ENCODE assay signal across 8 mouse cellular contexts in the genomic region with DNA sequence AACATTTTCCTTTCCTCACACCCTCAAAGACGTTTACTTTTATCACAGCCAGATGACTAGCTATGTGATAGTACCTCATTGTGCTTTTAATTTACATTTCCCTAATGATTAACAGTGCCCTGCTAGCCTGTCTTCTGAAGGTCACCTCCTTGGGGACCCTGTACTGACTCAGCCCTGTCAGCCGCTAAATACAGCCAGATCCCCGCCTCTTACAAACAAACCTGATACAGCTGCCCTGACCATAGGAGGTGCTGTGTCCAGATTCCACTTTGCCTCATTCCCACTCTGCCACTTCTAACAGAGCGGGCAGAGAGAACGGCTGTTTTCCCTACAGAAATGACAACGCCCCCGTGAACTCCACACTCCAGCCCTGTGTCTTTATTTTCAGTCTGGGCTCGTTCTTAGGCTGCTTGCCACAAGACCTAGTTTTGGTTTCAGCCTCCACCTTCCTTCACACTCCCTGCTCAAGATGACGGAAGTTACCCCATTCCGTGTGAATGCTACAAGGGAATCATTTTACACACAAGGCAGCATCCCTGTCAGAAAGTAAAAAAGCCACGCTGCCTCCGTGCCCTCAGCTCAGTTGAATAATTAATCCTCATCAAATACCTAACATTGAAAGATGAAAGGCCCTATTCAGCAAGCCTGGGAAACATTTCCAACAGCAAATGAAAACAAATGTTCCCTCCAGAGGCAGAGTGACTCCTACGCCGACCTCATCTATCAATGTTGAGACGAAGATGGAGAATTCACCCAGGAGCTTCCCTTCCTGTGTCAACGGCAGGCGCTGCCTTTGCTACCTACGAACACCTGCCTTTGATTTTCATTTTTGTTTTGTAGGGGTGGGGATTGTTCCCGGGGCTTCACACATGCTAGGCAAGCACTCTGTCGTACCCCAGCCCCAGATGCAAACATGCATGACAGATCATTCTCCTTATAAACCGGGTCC.
A peak's percentile ranks its signal among the peaks of the same experiment; 100 is the strongest.
DNase-seq lines count a peak whose midpoint lies in the region; ATAC-seq and TF ChIP-seq lines count a peak whose summit lies in the region.

No protein-coding gene starts in this region.

- no peak overlapping the region for H3K27ac ChIP-seq in left cerebral cortex, adult 2 months
- no peak overlapping the region for H3K27ac ChIP-seq in embryonic facial prominence, embryonic 11.5 days (replicated peaks; ENCODE audit: low read depth, low read length)
- no peak overlapping the region; the same call in 1 of the 2 replicates for H3K27ac ChIP-seq in intestine, embryonic 15.5 days
- H3K27ac ChIP-seq in midbrain, embryonic 13.5 days: peak overlapping the region; percentile 7; the same call in 1 of the 2 replicates

- intact Hi-C loops in left cerebral cortex, adult 2 months (cut with DNase I): no loop called here
- intact Hi-C loops in left cerebral cortex, postnatal 4 days (cut with DNase I): no loop called here

- no peaks in the 10 kb centered on the region for H3K36me3 ChIP-seq in embryonic facial prominence, embryonic 11.5 days (replicated peaks; ENCODE audit: control insufficient read depth, insufficient read depth, low read depth, low read length)
- H3K36me3 ChIP-seq in intestine, embryonic 15.5 days: no peaks in the 10 kb centered on the region
- no peaks in the 10 kb centered on the region for H3K36me3 ChIP-seq in midbrain, embryonic 13.5 days

- no peaks in the 10 kb centered on the region for H3K9me3 ChIP-seq in embryonic facial prominence, embryonic 11.5 days (replicated peaks; ENCODE audit: control insufficient read depth, low read length)
- H3K9me3 ChIP-seq in intestine, embryonic 15.5 days: no peaks in the 10 kb centered on the region
- H3K9me3 ChIP-seq in midbrain, embryonic 13.5 days: no peaks in the 10 kb centered on the region

- peak; percentile 76; the same call in 1 of the 2 replicates for ATAC-seq in embryonic facial prominence, embryonic 11.5 days (replicated peaks; ENCODE audit: insufficient number of reproducible peaks, low FRiP score, low TSS enrichment, low read depth)
- ATAC-seq in intestine, embryonic 15.5 days: peak; percentile 91
- peak; percentile 24; the same call in 1 of the 2 replicates for ATAC-seq in midbrain, embryonic 13.5 days

- TF ChIP-seq POLR2A in lung, adult 2 months (IDR thresholded peaks at IDR 0.05; ENCODE audit: borderline replicate concordance, extremely low read depth, low read depth, low read length): no peak

- peak; percentile 22 for TF ChIP-seq CTCF in left cerebral cortex, adult 2 months (IDR thresholded peaks at IDR 0.05)
- no peak for TF ChIP-seq CTCF in lung, adult 2 months (IDR thresholded peaks at IDR 0.05; ENCODE audit: insufficient read depth, low read length)

- H3K4me2 ChIP-seq in embryonic facial prominence, embryonic 11.5 days (ENCODE audit: low read depth, low read length): peak overlapping the region; percentile 10; the same call in 1 of the 2 replicates
- H3K4me2 ChIP-seq in intestine, embryonic 15.5 days (replicated peaks): peak overlapping the region; percentile 3; the same call in 1 of the 2 replicates
- no peak overlapping the region for H3K4me2 ChIP-seq in midbrain, embryonic 13.5 days (replicated peaks)

- peak in 1 of 2 experiments; percentile 25 for DNase-seq in left cerebral cortex, adult 2 months (ENCODE audit: extremely low spot score in 1 of 2, low spot score in 2 of 2)
- DNase-seq in left cerebral cortex, postnatal 4 days: no peak
- peak; percentile 46 for DNase-seq in embryonic facial prominence, embryonic 11.5 days (ENCODE audit: low spot score)
- DNase-seq in spleen, postnatal 4 days (ENCODE audit: low spot score in 2 of 2): no peak
- DNase-seq in urinary bladder, postnatal 14 days (ENCODE audit: low spot score): no peak
- no peak for DNase-seq in lung, adult 2 months

- H3K27me3 ChIP-seq in embryonic facial prominence, embryonic 11.5 days (ENCODE audit: control insufficient read depth, insufficient read depth, low read length): no peaks in the 10 kb centered on the region
- H3K27me3 ChIP-seq in intestine, embryonic 15.5 days (replicated peaks): no peaks in the 10 kb centered on the region
- H3K27me3 ChIP-seq in midbrain, embryonic 13.5 days: no peaks in the 10 kb centered on the region

- 0 out of 2 replicates have a peak, but pooled peaks cover 2% of the 10 kb centered on the region for H3K4me1 ChIP-seq in embryonic facial prominence, embryonic 11.5 days (ENCODE audit: control insufficient read depth, insufficient read depth, low read length)
- peaks cover 13% of the 10 kb centered on the region for H3K4me1 ChIP-seq in intestine, embryonic 15.5 days (replicated peaks)
- H3K4me1 ChIP-seq in midbrain, embryonic 13.5 days (replicated peaks): peaks cover 11% of the 10 kb centered on the region
- no peaks in the 10 kb centered on the region for H3K4me1 ChIP-seq in lung, adult 2 months (ENCODE audit: control insufficient read depth, insufficient read depth, low read length)

- 25% methylated on average over 21 of the region's 21 CpGs for WGBS in embryonic facial prominence, embryonic 11.5 days
- 32% methylated on average over 21 of the region's 21 CpGs for WGBS in intestine, embryonic 15.5 days
- 55% methylated on average over 21 of the region's 21 CpGs for WGBS in midbrain, embryonic 13.5 days
- 50% methylated on average over 21 of the region's 21 CpGs for WGBS in lung, adult 2 months

- no peak overlapping the region for H3K4me3 ChIP-seq in left cerebral cortex, adult 2 months
- H3K4me3 ChIP-seq in embryonic facial prominence, embryonic 11.5 days (ENCODE audit: low read depth, low read length): no peak overlapping the region
- no peak overlapping the region for H3K4me3 ChIP-seq in intestine, embryonic 15.5 days (replicated peaks)
- H3K4me3 ChIP-seq in midbrain, embryonic 13.5 days (replicated peaks): no peak overlapping the region
- H3K4me3 ChIP-seq in lung, adult 2 months (replicated peaks; ENCODE audit: extremely low read depth, low read depth, low read length): no peak overlapping the region

- H3K9ac ChIP-seq in embryonic facial prominence, embryonic 11.5 days (replicated peaks; ENCODE audit: low read length): no peak overlapping the region
- no peak overlapping the region for H3K9ac ChIP-seq in intestine, embryonic 15.5 days
- H3K9ac ChIP-seq in midbrain, embryonic 13.5 days (replicated peaks): no peak overlapping the region

Comparison
In these comparisons a context has a peak if more than half of its experiments do, and no peak if none do; other contexts are left out.
1. ATAC-seq: peak in every context shown above with its lines; median percentile 91 in intestine, embryonic 15.5 days; 76 in embryonic facial prominence, embryonic 11.5 days; 24 in midbrain, embryonic 13.5 days.